Mouse (Mus musculus) gastrocnemius, postnatal 25 days (tissue): ENCODE measurements around the gene Pkp2. TPM values are rescaled to one million over a fixed set of nuclear protein-coding genes. Genes with fewer than 3 reads are reported as not detected.
"Not testable (repeated sequence)": the region's sequence is repeated elsewhere in the genome, so short reads cannot be mapped to it uniquely, and the experiment has no call there.

Experiments
- DNase-seq: peaks from one replicate; pipeline ENCODE4 v3.0.0; 2022
- long read RNA-seq, 2 experiments: library from polyadenylated mRNA; stranded (forward); transcript quantifications; one replicate each; pipeline ENCODE4 v2.0.0; 2021
- total RNA-seq, 2 experiments: library from RNA; stranded (reverse); gene quantifications; 1 replicate in 1 of 2; 2 replicates in 1 of 2; pipeline ENCODE4 v1.2.3; 2021

The Pkp2 gene
- total RNA-seq: 1 to 10 TPM; 1.7 to 2.3 TPM
- long read RNA-seq, experiment 1, partial matches to known transcripts: 0 of 4 reads
- long read RNA-seq, experiment 1, other reads (novel, unspliced or antisense): 1 of 4 reads
- long read RNA-seq, experiment 2, partial matches to known transcripts: 0 of 3 reads
- long read RNA-seq, experiment 2, other reads (novel, unspliced or antisense): 0 of 3 reads

GRCm38 (mm10) chr16:16213079-16213760, at the start of gene Pkp2:
Pkp2 (plus strand) TSS chr16:16213318.
- peak; percentile 62 for DNase-seq

GRCm38 (mm10) chr16:16197374-16197773, 15.7 kb upstream of the Pkp2 start:
- DNase-seq: no peak

GRCm38 (mm10) chr16:16201991-16202390, 11.1 kb upstream of the Pkp2 start:
- DNase-seq: not testable (repeated sequence)

DNA sequence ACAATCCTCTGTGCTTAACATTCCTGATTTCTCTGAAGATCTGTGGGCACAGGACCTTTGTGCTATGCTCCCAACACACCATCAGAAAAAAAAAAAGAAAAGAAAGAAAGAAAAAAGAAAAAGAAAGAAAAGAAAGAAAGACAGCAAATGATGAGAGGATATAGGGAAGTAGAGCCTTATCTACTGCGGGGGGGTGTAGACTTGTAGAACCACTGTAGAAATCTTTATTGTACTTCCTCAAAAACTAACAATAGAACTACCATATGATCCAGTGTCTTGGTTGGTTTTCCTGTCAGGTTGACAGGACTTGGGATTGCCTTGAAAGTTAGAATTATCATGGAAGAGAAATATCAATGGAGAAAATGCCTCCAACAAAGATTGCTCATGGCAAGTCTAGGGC, 8.5 kb upstream of the Pkp2 start:
- DNase-seq: no peak

GRCm38 (mm10) chr16:16212723-16213078, 417 bp upstream of the Pkp2 start:
- DNase-seq: no peak

- no peak for DNase-seq
Measured at GRCm38 (mm10) chr16:16213761-16214305, 715 bp downstream of the Pkp2 start.

DNA sequence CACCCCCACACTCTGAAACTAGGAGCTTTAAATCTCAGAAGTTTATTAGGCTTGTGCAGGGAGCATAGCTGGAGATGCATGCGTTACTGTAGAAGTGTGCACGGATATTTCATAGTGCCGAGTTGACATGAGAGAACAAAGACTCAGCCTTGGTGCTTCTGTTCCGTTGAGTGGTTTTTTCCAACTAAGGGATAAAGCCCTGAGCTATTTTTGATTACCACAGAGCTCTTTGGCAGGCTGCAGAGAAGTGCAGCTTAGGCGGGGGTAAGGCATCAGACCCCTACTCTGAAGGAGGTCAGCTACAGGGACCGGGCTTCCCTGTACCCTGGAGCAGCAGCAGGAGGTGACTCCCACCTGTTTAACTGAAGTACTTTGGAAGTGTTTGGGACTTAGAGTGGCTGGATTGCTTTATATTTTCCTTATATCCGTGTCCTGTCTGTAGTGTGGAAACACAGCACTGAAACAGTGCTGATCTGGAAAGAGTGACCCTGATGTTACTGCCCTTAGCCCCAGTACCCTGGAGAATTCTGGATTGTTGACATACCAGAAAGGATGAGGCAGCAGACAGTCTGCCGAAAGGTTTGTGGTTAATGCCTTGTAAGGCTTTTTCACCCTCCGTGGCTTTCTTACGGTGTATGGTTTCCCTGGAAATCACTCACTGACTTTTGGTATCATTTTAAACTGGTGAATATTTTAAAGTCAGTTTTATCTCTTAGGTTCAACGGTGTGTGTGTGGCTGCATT, 2.7 kb downstream of the Pkp2 start:
- DNase-seq: no peak

GRCm38 (mm10) chr16:16216934-16217333, 3.8 kb downstream of the Pkp2 start:
- DNase-seq: no peak

DNA sequence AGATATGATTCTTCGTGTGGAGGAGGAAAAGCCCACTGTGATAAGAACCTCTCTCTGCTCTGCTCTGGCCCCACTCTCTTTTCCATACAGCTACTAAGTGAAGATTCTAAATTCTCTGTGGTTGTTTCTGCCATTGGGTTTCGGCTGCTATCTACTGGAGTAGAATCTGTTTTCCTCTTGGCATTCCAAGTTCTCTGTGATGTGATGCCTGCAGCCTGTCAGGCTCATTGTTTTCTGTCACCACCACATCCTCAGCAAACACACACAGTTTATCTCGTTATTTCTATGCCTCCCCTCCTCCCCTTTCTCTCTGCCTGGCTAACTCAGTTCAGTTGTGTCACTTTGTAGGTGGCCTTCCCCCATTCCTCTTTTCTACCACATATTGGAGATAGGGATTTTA, 6.7 kb downstream of the Pkp2 start:
- DNase-seq: no peak

- no peak for DNase-seq
Measured at GRCm38 (mm10) chr16:16222651-16223050, 9.5 kb downstream of the Pkp2 start.

DNA sequence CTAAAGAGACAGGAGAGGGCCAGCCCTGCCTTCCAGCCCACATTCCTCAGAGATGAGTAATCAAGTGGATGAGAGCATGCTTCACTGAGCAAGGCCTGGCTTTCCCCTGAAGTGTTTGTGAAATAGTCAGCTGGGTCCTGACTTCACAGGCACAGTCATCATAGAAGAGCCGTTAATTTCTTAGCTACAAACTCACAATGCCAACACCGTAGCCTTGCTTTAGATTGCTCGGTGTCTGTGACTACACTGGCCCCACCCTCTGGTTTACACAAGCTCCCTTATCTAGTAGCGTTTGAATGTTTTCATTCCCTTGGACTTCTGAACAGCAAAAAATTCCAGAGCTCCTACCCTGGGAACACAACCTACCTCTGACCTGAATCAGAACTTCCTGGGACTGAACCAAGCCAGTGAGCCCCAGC, 11.4 kb downstream of the Pkp2 start:
- DNase-seq: no peak

GRCm38 (mm10) chr16:16225828-16226227, 12.7 kb downstream of the Pkp2 start:
- DNase-seq: no peak

DNA sequence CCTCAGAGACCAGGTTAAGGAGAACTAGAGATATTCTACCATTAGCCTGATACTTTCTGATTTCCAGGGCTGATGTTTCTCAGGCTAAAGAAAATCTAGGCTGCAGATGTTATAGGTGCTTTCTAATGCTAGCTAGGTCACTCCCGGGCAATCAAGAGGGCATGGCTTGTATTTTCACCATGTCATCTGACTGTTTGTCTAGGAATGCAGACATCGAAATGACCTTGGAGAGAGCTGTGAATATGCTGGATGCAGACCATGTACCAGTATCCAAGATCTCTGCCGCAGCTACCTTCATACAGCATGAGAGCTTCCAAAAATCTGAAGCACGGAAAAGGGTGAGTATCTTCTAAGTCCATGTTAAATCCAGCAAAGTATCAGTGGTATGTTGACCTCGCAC, 17.3 kb downstream of the Pkp2 start:
- DNase-seq: no peak

- no peak for DNase-seq
Measured at GRCm38 (mm10) chr16:16233919-16234318, 20.8 kb downstream of the Pkp2 start.

DNA sequence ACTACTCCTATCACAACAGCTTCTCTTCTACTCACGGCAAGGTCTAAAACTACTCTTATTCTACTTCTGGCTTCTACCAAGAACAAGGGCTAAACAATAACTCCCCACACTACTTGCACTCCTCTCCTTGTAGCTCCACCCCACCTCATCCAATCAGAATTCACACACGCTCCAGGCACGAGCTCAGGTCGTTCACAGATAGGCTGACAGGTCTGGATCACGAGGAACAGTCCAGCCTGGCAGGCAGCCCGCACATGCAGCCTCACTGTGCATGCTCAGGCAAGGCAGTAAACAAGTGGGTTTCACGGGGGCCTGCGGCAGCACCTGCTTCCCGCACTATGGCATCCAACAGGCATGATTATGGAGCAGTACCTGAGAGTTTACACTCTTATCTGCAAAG, 23.6 kb downstream of the Pkp2 start:
- not testable (repeated sequence) for DNase-seq

- DNase-seq: no peak
Measured at GRCm38 (mm10) chr16:16238356-16238755, 25.2 kb downstream of the Pkp2 start.

- no peak for DNase-seq
Measured at GRCm38 (mm10) chr16:16244711-16245110, 31.6 kb downstream of the Pkp2 start.

- no peak for DNase-seq
Measured at GRCm38 (mm10) chr16:16250470-16250869, 37.4 kb downstream of the Pkp2 start.

GRCm38 (mm10) chr16:16253326-16254074, 40.4 kb downstream of the Pkp2 start:
- DNase-seq: peak; percentile 34

DNA sequence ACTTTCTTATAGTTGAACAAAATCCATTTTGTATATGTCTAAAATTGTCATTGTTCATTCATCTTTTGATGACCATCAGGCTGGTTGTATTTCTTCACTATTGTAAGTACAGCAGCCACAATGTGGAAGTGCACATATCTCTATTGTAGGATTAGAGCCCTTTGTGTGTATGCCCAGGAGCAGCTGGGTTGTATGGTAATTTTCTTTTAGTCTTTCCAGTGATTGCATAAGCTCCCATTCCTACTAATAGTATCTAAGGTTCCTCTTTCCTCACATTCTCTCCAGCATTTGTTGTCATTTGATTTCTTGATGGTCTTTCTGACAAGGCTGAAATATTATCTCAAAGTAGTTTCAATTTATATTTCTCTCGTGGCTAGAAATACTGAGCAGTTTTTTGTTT, 42.1 kb downstream of the Pkp2 start:
- no peak for DNase-seq

- DNase-seq: no peak
Measured at GRCm38 (mm10) chr16:16255874-16256273, 42.8 kb downstream of the Pkp2 start.

GRCm38 (mm10) chr16:16256672-16257071, 43.6 kb downstream of the Pkp2 start:
- DNase-seq: no peak
